Mouse (Mus musculus) right cerebral cortex, postnatal 36 days (tissue): ENCODE measurements at regions not wholly inside any gene's neighbourhood (a gene's known extent, or its start where the extent isn't known, plus 50 kb on each side); places are given as distances from the start of the nearest gene placed in this dataset.
"Not testable (repeated sequence)": the region's sequence is repeated elsewhere in the genome, so short reads cannot be mapped to it uniquely, and the experiment has no call there.

Experiments
- DNase-seq, 2 experiments: peaks; one replicate each; pipeline ENCODE4 v3.0.0; 2022; ENCODE audit warnings: low spot score in 2 of 2, mixed read lengths in 1 of 2

- peak in 1 of 2 experiments; percentile 1 for DNase-seq
Observed at GRCm38 (mm10) chr2:98112023-98112422, 550.0 kb upstream of the Gm10801 start.

GRCm38 (mm10) chr2:98123441-98123840, 538.6 kb upstream of the Gm10801 start:
- DNase-seq = peak; percentile 15 to 67

GRCm38 (mm10) chr2:98124646-98125045, 537.4 kb upstream of the Gm10801 start:
- peak in 1 of 2 experiments; percentile 12 for DNase-seq

- DNase-seq = not testable (repeated sequence)
Observed at GRCm38 (mm10) chr2:98140461-98140860, 521.6 kb upstream of the Gm10801 start.

GRCm38 (mm10) chr2:98143711-98144110, 518.3 kb upstream of the Gm10801 start:
- no peak for DNase-seq
